Mouse (Mus musculus) stomach, postnatal 0 days (tissue): ENCODE measurements around the gene Fkbp1a.

Experiments
- CTCF ChIP-seq: IDR thresholded peaks from 2 replicates; pipeline ENCODE4 v1.5.1; 2016; ENCODE audit warnings: antibody characterized with exemption, low read depth, mild to moderate bottlenecking, moderate library complexity
- EP300 ChIP-seq: optimal IDR thresholded peaks from 2 replicates; pipeline ENCODE3; 2016; ENCODE audit warnings: antibody characterized with exemption

- TF ChIP-seq CTCF (no peak), EP300 (no peak)
Measured at GRCm38 (mm10) chr2:151535961-151536617, 6.2 kb upstream of the Fkbp1a start.
